Mouse (Mus musculus) intestine, embryonic 16.5 days (tissue): Measurements from ENCODE around the gene Smim9. TPM values are rescaled to one million over a fixed set of nuclear protein-coding genes. Genes with fewer than 3 reads are reported as not detected.

ENCODE experiments used
- ATAC-seq: fragments of 200-750 bp; cut with Nextera tagmentation; 2 replicates; pipeline ENCODE4 v1.8.0; 2017; ENCODE audit warnings: moderate TSS enrichment, moderate library complexity
- H3K27ac ChIP-seq: fragments of 300-500 bp; sonication (generic); 2 replicates; pipeline ENCODE4 v1.5.1; 2014; ENCODE audit warnings: mild to moderate bottlenecking, low read length
- H3K27me3 ChIP-seq: fragments of 300-500 bp; sonication (generic); replicated peaks from 2 replicates; pipeline ENCODE4 v1.6.1; 2014; ENCODE audit warnings: low read length, control low read depth, mixed read lengths; ENCODE audit not compliant: control insufficient read depth, insufficient read depth
- H3K36me3 ChIP-seq: fragments of 300-500 bp; sonication (generic); 2 replicates; pipeline ENCODE4 v1.6.1; 2014; ENCODE audit warnings: low read length, control low read depth; ENCODE audit not compliant: control insufficient read depth, insufficient read depth
- H3K4me1 ChIP-seq: fragments of 300-500 bp; sonication (generic); 2 replicates; pipeline ENCODE4 v1.6.1; 2014; ENCODE audit warnings: low read length, control low read depth, mixed read lengths; ENCODE audit not compliant: control insufficient read depth, insufficient read depth
- H3K4me2 ChIP-seq: fragments of 300-500 bp; sonication (generic); 2 replicates; pipeline ENCODE4 v1.6.1; 2014; ENCODE audit warnings: low read depth, low read length, control low read depth
- H3K4me3 ChIP-seq: fragments of 300-500 bp; sonication (generic); 2 replicates; pipeline ENCODE4 v1.5.1; 2014; ENCODE audit warnings: mild to moderate bottlenecking, low read length
- H3K9ac ChIP-seq: fragments of 300-500 bp; sonication (generic); 2 replicates; pipeline ENCODE4 v1.6.1; 2014; ENCODE audit warnings: low read depth, low read length
- H3K9me3 ChIP-seq: fragments of 300-500 bp; sonication (generic); 2 replicates; pipeline ENCODE4 v1.6.1; 2016; ENCODE audit warnings: low read length, control low read depth; ENCODE audit not compliant: control insufficient read depth
- WGBS: fragments of 180-500 bp; shearing (Covaris S2); extraction: QIAGEN DNeasy Blood & Tissue Kit; methylation state at CpG from one replicate; pipeline ENCODE4 v1.1.7; 2014; 5-methylcytosine and 5-hydroxymethylcytosine counted together
- polyA plus RNA-seq: library from polyadenylated mRNA; unstranded; fragments of >200 nt; fragmentation: Nextera tagmentation; extraction: Ambion mirVana; gene quantifications from 2 replicates; pipeline ENCODE4 v1.2.1, GENCODE M21; 2015

Smim9 gene
- polyA plus RNA-seq, 1 experiment from 2014 or later, result not detected

GRCm38 (mm10) chrX:75130467-75131160 is 33.0 kb downstream of the Smim9 start, which contains the start of gene Mpp1:
Mpp1 (minus strand) TSS chrX:75131016.
- Histone ChIP-seq H3K36me3 (no peaks in the 10 kb centered on the region), H3K9ac (peak within 1 kb of the TSS; percentile 77), H3K4me1 (peaks cover 2% of the 10 kb centered on the region; the same call in 1 of the 2 replicates), H3K27me3 (no peaks in the 10 kb centered on the region), H3K27ac (peak within 1 kb of the TSS; percentile 82), H3K4me3 (peak within 1 kb of the TSS; percentile 61), H3K4me2 (peak within 1 kb of the TSS; percentile 46), H3K9me3 (no peaks in the 10 kb centered on the region)
- ATAC-seq, result peak; percentile 98
- 15% methylated on average over 33 of the region's 36 CpGs for WGBS

DNA sequence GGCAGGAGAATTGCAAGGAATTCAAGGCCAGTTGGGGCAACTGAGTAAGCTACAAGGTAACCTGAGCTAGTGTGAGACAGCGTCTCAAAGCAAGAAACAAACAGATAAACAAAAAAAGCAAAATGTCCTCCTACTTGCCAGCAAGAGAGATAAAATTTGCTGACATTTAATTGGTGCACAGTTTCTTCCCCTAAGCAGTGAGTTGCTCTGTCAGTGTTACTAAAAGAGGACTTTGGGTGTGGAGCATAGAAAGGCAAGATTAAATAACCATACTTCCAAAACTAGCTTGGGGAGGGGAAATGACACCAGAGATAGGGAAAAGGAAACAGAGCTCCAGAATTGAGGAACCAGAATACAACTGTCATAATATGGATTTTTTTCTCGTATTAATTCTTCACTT is 34.1 kb downstream of the Smim9 start:
- Histone ChIP-seq H3K9ac (no peak overlapping the region; the same call in 1 of the 2 replicates), H3K27ac (no peak overlapping the region; the same call in 1 of the 2 replicates), H3K36me3 (no peaks in the 10 kb centered on the region), H3K4me1 (peaks cover 2% of the 10 kb centered on the region; the same call in 1 of the 2 replicates), H3K27me3 (no peaks in the 10 kb centered on the region), H3K9me3 (no peaks in the 10 kb centered on the region), H3K4me3 (peak overlapping the region; percentile 22), H3K4me2 (peak overlapping the region; percentile 30)
- ATAC-seq, result no peak
- WGBS, result 67% methylated on average over 2 of the region's 2 CpGs

- H3K4me2 ChIP-seq, result peak overlapping the region; percentile 11; the same call in 1 of the 2 replicates
- no peak overlapping the region for H3K4me3 ChIP-seq
- H3K27ac ChIP-seq, result peak overlapping the region; percentile 23; the same call in 1 of the 2 replicates
- H3K36me3 ChIP-seq, result no peaks in the 10 kb centered on the region
- H3K9ac ChIP-seq, result no peak overlapping the region
- peak; percentile 49 for ATAC-seq
- no peaks in the 10 kb centered on the region for H3K9me3 ChIP-seq
- no peaks in the 10 kb centered on the region for H3K27me3 ChIP-seq
- peaks cover 2% of the 10 kb centered on the region; the same call in 1 of the 2 replicates for H3K4me1 ChIP-seq
Observed at GRCm38 (mm10) chrX:75128333-75128980, 35.1 kb downstream of the Smim9 start.

GRCm38 (mm10) chrX:75126893-75127292 is 36.7 kb downstream of the Smim9 start:
- ATAC-seq, result no peak
- Histone ChIP-seq H3K9ac (no peak overlapping the region), H3K9me3 (no peaks in the 10 kb centered on the region), H3K27ac (no peak overlapping the region), H3K4me1 (peaks cover 2% of the 10 kb centered on the region; the same call in 1 of the 2 replicates), H3K27me3 (no peaks in the 10 kb centered on the region), H3K4me3 (no peak overlapping the region), H3K4me2 (no peak overlapping the region), H3K36me3 (no peaks in the 10 kb centered on the region)

- Histone ChIP-seq H3K4me3 (no peak overlapping the region), H3K27ac (no peak overlapping the region), H3K4me2 (no peak overlapping the region), H3K4me1 (peaks cover 2% of the 10 kb centered on the region; the same call in 1 of the 2 replicates), H3K9ac (no peak overlapping the region), H3K9me3 (no peaks in the 10 kb centered on the region), H3K27me3 (no peaks in the 10 kb centered on the region), H3K36me3 (no peaks in the 10 kb centered on the region)
- ATAC-seq, result peak; percentile 48; the same call in 1 of the 2 replicates
- WGBS, result 66% methylated on average over 3 of the region's 3 CpGs
Observed at GRCm38 (mm10) chrX:75125606-75126005, 38.0 kb downstream of the Smim9 start.

DNA sequence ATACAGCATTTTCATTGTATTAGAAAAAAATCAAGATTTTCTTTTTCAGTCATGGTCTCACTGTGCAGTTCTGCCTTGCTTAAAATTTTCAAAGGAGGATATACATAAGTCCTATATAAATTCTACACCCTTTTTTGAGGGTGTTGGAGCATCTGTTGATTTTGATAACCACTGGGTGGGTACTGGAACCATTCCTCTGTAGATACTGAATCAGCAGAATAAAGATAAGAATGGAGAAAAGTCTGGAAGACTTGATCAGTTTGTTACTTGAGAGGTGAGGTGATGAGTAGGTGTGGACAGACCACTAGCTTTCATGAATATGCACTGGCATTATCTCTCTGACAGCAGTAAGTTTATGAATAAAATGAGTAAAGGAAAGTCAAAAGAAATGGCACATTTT is 48.0 kb downstream of the Smim9 start:
- Histone ChIP-seq H3K27me3 (no peaks in the 10 kb centered on the region), H3K4me2 (no peak overlapping the region), H3K9me3 (no peaks in the 10 kb centered on the region), H3K27ac (no peak overlapping the region), H3K36me3 (no peaks in the 10 kb centered on the region), H3K4me1 (no peaks in the 10 kb centered on the region), H3K4me3 (no peak overlapping the region), H3K9ac (no peak overlapping the region)
- no peak for ATAC-seq

- Histone ChIP-seq H3K9ac (no peak overlapping the region), H3K4me2 (no peak overlapping the region), H3K9me3 (no peaks in the 10 kb centered on the region), H3K4me3 (no peak overlapping the region), H3K36me3 (no peaks in the 10 kb centered on the region), H3K27me3 (no peaks in the 10 kb centered on the region), H3K4me1 (no peaks in the 10 kb centered on the region), H3K27ac (no peak overlapping the region)
- 90% methylated on average over 6 of the region's 6 CpGs for WGBS
- no peak for ATAC-seq
Observed at GRCm38 (mm10) chrX:75102293-75102692, 61.3 kb downstream of the Smim9 start.

GRCm38 (mm10) chrX:75098799-75099198 is 64.8 kb downstream of the Smim9 start:
- H3K27me3 ChIP-seq, result no peaks in the 10 kb centered on the region
- H3K4me3 ChIP-seq, result no peak overlapping the region
- no peak for ATAC-seq
- H3K4me2 ChIP-seq, result no peak overlapping the region
- H3K9ac ChIP-seq, result no peak overlapping the region
- H3K4me1 ChIP-seq, result no peaks in the 10 kb centered on the region
- WGBS, result 89% methylated on average over 8 of the region's 8 CpGs
- H3K9me3 ChIP-seq, result no peaks in the 10 kb centered on the region
- H3K27ac ChIP-seq, result no peak overlapping the region
- no peaks in the 10 kb centered on the region for H3K36me3 ChIP-seq

- peak overlapping the region; percentile 57 for H3K27ac ChIP-seq
- H3K27me3 ChIP-seq, result no peaks in the 10 kb centered on the region
- H3K9ac ChIP-seq, result peak overlapping the region; percentile 76
- peak overlapping the region; percentile 54 for H3K4me2 ChIP-seq
- ATAC-seq, result 0 out of 2 replicates have a peak, but pooled peaks have one; percentile 2
- H3K4me3 ChIP-seq, result peak overlapping the region; percentile 59
- H3K9me3 ChIP-seq, result no peaks in the 10 kb centered on the region
- no peaks in the 10 kb centered on the region for H3K36me3 ChIP-seq
- WGBS, result 13% methylated on average over 23 of the region's 23 CpGs
- H3K4me1 ChIP-seq, result no peaks in the 10 kb centered on the region
Observed at GRCm38 (mm10) chrX:75096163-75096770, 67.3 kb downstream of the Smim9 start.
